Mouse (Mus musculus): ENCODE measurements around the gene Ldlrap1. TPM values are rescaled to one million over a fixed set of nuclear protein-coding genes. Genes with fewer than 3 reads are reported as not detected.
A peak's percentile ranks its signal among the peaks of the same experiment; 100 is the strongest.

Gene Ldlrap1
- total and polyA plus RNA-seq, 3 experiments: 11.5 to 12.6 (median 12.4) TPM

DNA sequence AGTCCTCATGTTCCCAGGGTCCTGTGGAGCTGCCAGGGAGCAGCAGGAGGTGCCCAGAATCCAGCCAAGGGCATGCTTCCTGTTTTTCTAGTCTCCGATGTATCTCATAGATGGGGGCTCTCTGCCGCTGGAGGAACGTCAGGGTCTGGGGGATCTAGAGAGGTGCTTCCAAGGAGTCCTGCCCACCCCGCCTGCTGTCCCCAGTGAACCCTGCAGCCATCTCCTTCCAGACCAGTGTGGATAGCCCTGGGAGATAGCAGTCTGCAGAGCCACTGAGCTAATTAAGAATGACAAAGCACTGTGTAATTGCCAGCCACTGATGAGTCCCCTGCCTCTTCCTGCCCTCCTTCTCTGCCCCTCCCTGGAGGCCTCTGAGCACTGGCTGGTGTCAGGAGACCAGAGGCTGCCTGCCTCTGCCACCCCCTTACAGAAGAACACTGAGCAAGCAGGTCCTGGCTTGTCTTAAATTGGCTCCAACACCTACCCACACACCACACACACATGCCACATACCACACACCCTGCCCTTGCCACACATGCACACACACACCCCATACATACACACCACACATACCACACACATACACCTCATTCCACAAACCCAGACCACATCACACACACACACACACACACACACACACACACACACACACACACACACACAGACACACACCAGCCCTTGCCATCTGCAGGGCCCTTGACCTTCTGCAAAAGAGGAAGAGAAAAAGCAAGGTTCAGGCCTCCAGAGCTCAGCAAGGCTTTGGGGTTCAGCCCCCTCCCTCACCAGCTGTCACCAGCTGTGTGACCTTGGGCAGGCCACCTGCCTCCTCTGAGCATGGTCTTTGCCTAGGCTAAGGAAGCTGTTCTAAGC is 5.2 kb upstream of the Ldlrap1 start:
- no peak overlapping the region for H3K4me3 ChIP-seq
- TF ChIP-seq EP300 (IDR thresholded peaks at IDR 0.05; ENCODE audit: insufficient read depth, low read depth, low read length) (no peak), CTCF (IDR thresholded peaks at IDR 0.05) (no peak), POLR2A (IDR thresholded peaks at IDR 0.05; ENCODE audit: insufficient read depth, low read depth, low read length) (no peak)
- no peaks in the 10 kb centered on the region for H3K79me2 ChIP-seq (replicated peaks; ENCODE audit: control insufficient read depth, insufficient read depth, low read length)
- intact Hi-C loops (cut with DNase I): no loop called here
- H3K4me1 ChIP-seq (ENCODE audit: control insufficient read depth, insufficient read depth, low read length): peaks cover 4% of the 10 kb centered on the region
- H3K36me3 ChIP-seq (ENCODE audit: control insufficient read depth, insufficient read depth, low read length): no peaks in the 10 kb centered on the region
- H3K27me3 ChIP-seq (ENCODE audit: control insufficient read depth, insufficient read depth, low read length): no peaks in the 10 kb centered on the region
- no peak overlapping the region for H3K9ac ChIP-seq (ENCODE audit: low read depth, low read length)
- H3K27ac ChIP-seq: no peak overlapping the region
- 53% methylated on average over 4 of the region's 4 CpGs for WGBS
- no peak for DNase-seq

DNA sequence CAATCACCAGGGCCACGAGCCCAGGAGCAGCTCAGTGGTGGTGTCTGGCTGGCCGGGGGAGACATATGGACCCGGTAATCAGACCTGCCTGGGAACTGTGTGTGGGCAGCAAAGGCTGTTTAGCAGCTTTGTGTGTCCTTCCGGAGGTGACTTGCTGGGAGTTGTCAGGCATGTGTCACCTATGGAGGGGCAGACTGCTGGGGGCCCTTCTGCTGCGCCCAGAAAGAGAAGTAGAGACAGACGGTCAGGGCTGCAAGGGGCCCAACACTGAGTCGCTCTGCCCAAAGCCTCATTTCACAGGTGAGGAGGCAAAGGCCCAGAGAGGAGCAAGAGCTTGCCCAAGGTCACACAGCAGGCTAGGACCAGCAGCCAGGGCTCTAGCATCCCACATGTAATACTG is 2.1 kb upstream of the Ldlrap1 start:
- Histone ChIP-seq H3K36me3 (ENCODE audit: control insufficient read depth, insufficient read depth, low read length) (no peaks in the 10 kb centered on the region), H3K27me3 (ENCODE audit: control insufficient read depth, insufficient read depth, low read length) (no peaks in the 10 kb centered on the region), H3K4me3 (no peak overlapping the region), H3K27ac (no peak overlapping the region), H3K79me2 (replicated peaks; ENCODE audit: control insufficient read depth, insufficient read depth, low read length) (no peaks in the 10 kb centered on the region), H3K4me1 (ENCODE audit: control insufficient read depth, insufficient read depth, low read length) (peaks cover 7% of the 10 kb centered on the region), H3K9ac (ENCODE audit: low read depth, low read length) (no peak overlapping the region)
- no peak for DNase-seq
- TF ChIP-seq EP300 (IDR thresholded peaks at IDR 0.05; ENCODE audit: insufficient read depth, low read depth, low read length) (no peak), CTCF (IDR thresholded peaks at IDR 0.05) (no peak), POLR2A (IDR thresholded peaks at IDR 0.05; ENCODE audit: insufficient read depth, low read depth, low read length) (no peak)
- 87% methylated on average over 7 of the region's 7 CpGs for WGBS
- intact Hi-C loops (cut with DNase I): loop anchor here (5.0 kb wide), 1 partner anchor 38 kb away; no protein-coding TSS in a partner anchor

DNA sequence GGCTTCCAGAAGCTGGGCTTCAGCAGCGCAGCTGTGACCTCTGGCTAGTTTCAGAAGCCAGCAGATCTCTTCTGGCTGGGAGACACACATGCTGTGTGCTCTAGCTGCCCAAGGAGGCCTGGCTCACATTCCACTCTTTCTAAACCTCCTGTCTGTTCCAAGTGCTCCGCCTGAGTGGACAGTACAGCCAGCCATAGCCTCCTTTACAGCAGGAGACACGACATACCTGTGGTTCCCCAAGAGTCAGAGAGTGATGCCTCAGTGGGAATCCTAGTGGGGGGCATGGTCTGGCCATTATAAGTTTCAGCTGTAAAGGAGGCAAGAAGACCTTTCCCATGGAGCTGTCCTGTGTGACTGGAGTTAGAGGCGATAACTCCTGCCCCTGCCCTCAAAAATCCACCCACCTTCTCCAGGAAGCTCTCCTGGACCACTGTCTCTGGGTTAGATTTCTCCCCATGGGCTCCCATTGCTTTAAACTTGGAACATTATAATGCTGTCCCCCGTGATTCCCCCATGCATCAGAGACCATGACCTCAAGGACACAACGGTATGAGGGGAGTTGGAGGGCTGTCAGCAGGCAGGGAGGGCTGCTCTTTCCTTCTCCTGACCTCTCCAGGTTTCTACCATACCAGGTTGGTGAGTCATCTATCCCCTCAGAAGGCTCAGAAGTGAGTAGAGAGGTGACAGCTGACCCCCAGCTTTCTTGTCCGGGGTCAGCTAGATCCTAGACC is 1.4 kb upstream of the Ldlrap1 start:
- Histone ChIP-seq H3K4me3 (no peak overlapping the region), H3K9ac (ENCODE audit: low read depth, low read length) (no peak overlapping the region), H3K4me1 (ENCODE audit: control insufficient read depth, insufficient read depth, low read length) (peaks cover 12% of the 10 kb centered on the region), H3K27ac (no peak overlapping the region; the same call in 1 of the 2 replicates), H3K27me3 (ENCODE audit: control insufficient read depth, insufficient read depth, low read length) (no peaks in the 10 kb centered on the region), H3K79me2 (replicated peaks; ENCODE audit: control insufficient read depth, insufficient read depth, low read length) (peaks cover 1% of the 10 kb centered on the region; the same call in 1 of the 2 replicates), H3K36me3 (ENCODE audit: control insufficient read depth, insufficient read depth, low read length) (no peaks in the 10 kb centered on the region)
- intact Hi-C loops (cut with DNase I): loop anchor here (5.0 kb wide), 1 partner anchor 37 kb away; no protein-coding TSS in a partner anchor
- 60% methylated on average over 7 of the region's 7 CpGs for WGBS
- peak in 1 of 2 experiments; percentile 69 for DNase-seq
- no peak for TF ChIP-seq EP300 (IDR thresholded peaks at IDR 0.05; ENCODE audit: insufficient read depth, low read depth, low read length)
- no peak for TF ChIP-seq CTCF (IDR thresholded peaks at IDR 0.05)
- no peak for TF ChIP-seq POLR2A (IDR thresholded peaks at IDR 0.05; ENCODE audit: insufficient read depth, low read depth, low read length)

DNA sequence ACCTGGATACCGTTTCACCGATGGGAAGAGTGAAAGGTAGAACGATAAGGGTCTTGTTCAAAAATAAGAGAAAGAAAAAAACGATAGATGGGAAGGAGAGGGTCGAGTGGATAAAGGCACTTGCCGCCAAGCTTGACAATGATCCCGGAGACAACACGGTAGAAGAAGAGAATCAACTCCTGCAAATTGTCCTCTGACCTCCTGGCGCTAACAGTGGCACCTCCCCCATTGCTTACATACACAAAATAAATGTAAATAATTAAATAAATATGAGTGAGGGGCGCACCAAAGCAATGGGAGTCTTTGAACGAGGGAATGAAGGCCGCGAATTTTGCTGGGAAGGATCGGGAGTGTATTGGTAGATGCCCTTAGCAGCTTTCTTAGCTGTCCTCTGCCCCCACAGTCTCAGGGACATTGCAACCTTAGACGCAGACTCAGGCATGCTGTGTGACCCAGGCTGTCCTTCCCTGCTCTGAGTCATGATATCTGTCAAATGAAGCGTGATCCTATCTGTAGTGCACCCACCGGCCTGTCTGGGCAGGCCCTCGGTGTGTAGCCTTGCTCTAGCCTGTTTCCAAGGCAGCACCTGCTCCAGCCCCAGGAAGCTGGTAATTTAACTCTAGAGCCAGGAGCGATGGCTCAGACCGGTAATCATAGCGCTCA is 533 bp upstream of the Ldlrap1 start:
- peak in 1 of 2 experiments; percentile 31 for DNase-seq
- Histone ChIP-seq H3K4me3 (peak overlapping the region; percentile 67), H3K27me3 (ENCODE audit: control insufficient read depth, insufficient read depth, low read length) (no peaks in the 10 kb centered on the region), H3K79me2 (replicated peaks; ENCODE audit: control insufficient read depth, insufficient read depth, low read length) (peaks cover 1% of the 10 kb centered on the region; the same call in 1 of the 2 replicates), H3K36me3 (ENCODE audit: control insufficient read depth, insufficient read depth, low read length) (no peaks in the 10 kb centered on the region), H3K4me1 (ENCODE audit: control insufficient read depth, insufficient read depth, low read length) (peaks cover 17% of the 10 kb centered on the region), H3K27ac (peak overlapping the region; percentile 92), H3K9ac (ENCODE audit: low read depth, low read length) (peak overlapping the region; percentile 24)
- intact Hi-C loops (cut with DNase I): loop anchor here (5.0 kb wide), 1 partner anchor 36 kb away; no protein-coding TSS in a partner anchor
- TF ChIP-seq POLR2A (IDR thresholded peaks at IDR 0.05; ENCODE audit: insufficient read depth, low read depth, low read length): no peak
- TF ChIP-seq CTCF (IDR thresholded peaks at IDR 0.05): no peak
- TF ChIP-seq EP300 (IDR thresholded peaks at IDR 0.05; ENCODE audit: insufficient read depth, low read depth, low read length): no peak
- 19% methylated on average over 21 of the region's 21 CpGs for WGBS

DNA sequence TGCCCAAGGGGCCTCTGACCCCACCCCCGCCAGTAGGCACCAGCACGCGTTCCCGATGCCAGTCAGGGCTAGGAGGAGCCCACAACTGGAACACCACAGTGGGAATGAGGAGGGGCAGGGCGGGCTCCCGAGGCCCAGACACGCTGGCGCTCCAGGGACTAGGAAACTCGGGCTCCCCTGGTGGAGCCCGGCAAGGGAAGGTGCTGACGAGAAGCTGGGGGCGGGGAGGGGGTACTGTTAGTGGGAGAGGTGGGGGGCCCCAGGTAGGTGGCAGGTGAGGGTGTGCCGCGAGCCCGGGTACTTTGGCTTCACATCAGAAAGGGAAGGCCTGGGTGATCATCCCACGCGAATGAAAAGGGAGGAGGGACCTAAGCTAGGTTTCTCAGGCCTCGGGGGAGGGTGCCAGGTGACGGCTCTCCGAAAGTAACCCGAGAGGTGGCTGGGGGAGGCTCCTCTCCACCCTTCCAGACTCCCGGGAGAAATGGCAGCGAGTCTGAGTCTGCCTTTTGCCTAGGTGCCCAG is 859 bp downstream of the Ldlrap1 start:
- Histone ChIP-seq H3K9ac (ENCODE audit: low read depth, low read length) (peak overlapping the region; percentile 91), H3K27me3 (ENCODE audit: control insufficient read depth, insufficient read depth, low read length) (no peaks in the 10 kb centered on the region), H3K36me3 (ENCODE audit: control insufficient read depth, insufficient read depth, low read length) (no peaks in the 10 kb centered on the region), H3K4me3 (peak overlapping the region; percentile 67), H3K4me1 (ENCODE audit: control insufficient read depth, insufficient read depth, low read length) (peaks cover 20% of the 10 kb centered on the region), H3K79me2 (replicated peaks; ENCODE audit: control insufficient read depth, insufficient read depth, low read length) (peaks cover 1% of the 10 kb centered on the region; the same call in 1 of the 2 replicates), H3K27ac (peak overlapping the region; percentile 92)
- peak; percentile 56 to 63 for DNase-seq
- under 1% methylated on average over 23 of the region's 23 CpGs for WGBS
- intact Hi-C loops (cut with DNase I): loop anchor here (5.0 kb wide), 1 partner anchor 35 kb away; no protein-coding TSS in a partner anchor
- TF ChIP-seq POLR2A (IDR thresholded peaks at IDR 0.05; ENCODE audit: insufficient read depth, low read depth, low read length) (no peak), CTCF (IDR thresholded peaks at IDR 0.05) (peak; percentile 25)
